Mouse (Mus musculus): ENCODE data around the gene Igf2bp1. TPM values are rescaled to one million over a fixed set of nuclear protein-coding genes. Genes with fewer than 3 reads are reported as not detected.

Igf2bp1 gene
- total RNA-seq (2021), result under 1 TPM; 0.47 to 0.50 TPM
- long read RNA-seq, result 0 reads

- DNase-seq (ENCODE audit: low spot score in 2 of 2), result no peak
Observed at GRCm38 (mm10) chr11:96005403-96006271, at the start of gene Igf2bp1. Gene Igf2bp1, minus strand, starts transcription at chr11:96005940.

- DNase-seq (ENCODE audit: low spot score in 2 of 2), result no peak
Observed at GRCm38 (mm10) chr11:96050854-96051253, 45.1 kb upstream of the Igf2bp1 start.

GRCm38 (mm10) chr11:96049939-96050338 lies 44.2 kb upstream of the Igf2bp1 start:
- DNase-seq (ENCODE audit: low spot score in 2 of 2), result no peak

GRCm38 (mm10) chr11:96047469-96048373 lies 42.0 kb upstream of the Igf2bp1 start:
- DNase-seq (ENCODE audit: low spot score in 2 of 2), result no peak

GRCm38 (mm10) chr11:96046793-96047192 lies 41.1 kb upstream of the Igf2bp1 start:
- DNase-seq (ENCODE audit: low spot score in 2 of 2), result no peak

GRCm38 (mm10) chr11:96046028-96046427 lies 40.3 kb upstream of the Igf2bp1 start:
- no peak for DNase-seq (ENCODE audit: low spot score in 2 of 2)

- DNase-seq (ENCODE audit: low spot score in 2 of 2), result peak in 1 of 2 experiments; percentile 10
Observed at GRCm38 (mm10) chr11:96044803-96045567, 39.2 kb upstream of the Igf2bp1 start.

- no peak for DNase-seq (ENCODE audit: low spot score in 2 of 2)
Observed at GRCm38 (mm10) chr11:96038560-96038959, 32.8 kb upstream of the Igf2bp1 start.

- DNase-seq (ENCODE audit: low spot score in 2 of 2), result no peak
Observed at GRCm38 (mm10) chr11:96037499-96037898, 31.8 kb upstream of the Igf2bp1 start.

GRCm38 (mm10) chr11:96035133-96035532 lies 29.4 kb upstream of the Igf2bp1 start:
- DNase-seq (ENCODE audit: low spot score in 2 of 2), result no peak

GRCm38 (mm10) chr11:96034596-96035052 lies 28.9 kb upstream of the Igf2bp1 start, which contains the start of gene Snf8:
Gene Snf8, plus strand, starts transcription at chr11:96034885.
- peak; percentile 96 to 97 for DNase-seq (ENCODE audit: low spot score in 2 of 2)

GRCm38 (mm10) chr11:96034116-96034515 lies 28.4 kb upstream of the Igf2bp1 start:
- no peak for DNase-seq (ENCODE audit: low spot score in 2 of 2)

- no peak for DNase-seq (ENCODE audit: low spot score in 2 of 2)
Observed at GRCm38 (mm10) chr11:96033264-96033663, 27.5 kb upstream of the Igf2bp1 start.

GRCm38 (mm10) chr11:96031701-96032100 lies 26.0 kb upstream of the Igf2bp1 start:
- DNase-seq (ENCODE audit: low spot score in 2 of 2), result no peak

- no peak for DNase-seq (ENCODE audit: low spot score in 2 of 2)
Observed at GRCm38 (mm10) chr11:96030571-96030970, 24.8 kb upstream of the Igf2bp1 start.

GRCm38 (mm10) chr11:96028130-96028529 lies 22.4 kb upstream of the Igf2bp1 start:
- DNase-seq (ENCODE audit: low spot score in 2 of 2), result no peak

GRCm38 (mm10) chr11:96020622-96021021 lies 14.9 kb upstream of the Igf2bp1 start:
- no peak for DNase-seq (ENCODE audit: low spot score in 2 of 2)

- no peak for DNase-seq (ENCODE audit: low spot score in 2 of 2)
Observed at GRCm38 (mm10) chr11:96017941-96018351, 12.2 kb upstream of the Igf2bp1 start.

- DNase-seq (ENCODE audit: low spot score in 2 of 2), result no peak
Observed at GRCm38 (mm10) chr11:96015421-96015820, 9.7 kb upstream of the Igf2bp1 start.

- DNase-seq (ENCODE audit: low spot score in 2 of 2), result no peak
Observed at GRCm38 (mm10) chr11:96011982-96012381, 6.2 kb upstream of the Igf2bp1 start.

GRCm38 (mm10) chr11:96008827-96009226 lies 3.1 kb upstream of the Igf2bp1 start:
- no peak for DNase-seq (ENCODE audit: low spot score in 2 of 2)

Measured in layer of hippocampus, postnatal 10 days (tissue).